Mouse (Mus musculus): ENCODE data around the gene Fam83g.

DNA sequence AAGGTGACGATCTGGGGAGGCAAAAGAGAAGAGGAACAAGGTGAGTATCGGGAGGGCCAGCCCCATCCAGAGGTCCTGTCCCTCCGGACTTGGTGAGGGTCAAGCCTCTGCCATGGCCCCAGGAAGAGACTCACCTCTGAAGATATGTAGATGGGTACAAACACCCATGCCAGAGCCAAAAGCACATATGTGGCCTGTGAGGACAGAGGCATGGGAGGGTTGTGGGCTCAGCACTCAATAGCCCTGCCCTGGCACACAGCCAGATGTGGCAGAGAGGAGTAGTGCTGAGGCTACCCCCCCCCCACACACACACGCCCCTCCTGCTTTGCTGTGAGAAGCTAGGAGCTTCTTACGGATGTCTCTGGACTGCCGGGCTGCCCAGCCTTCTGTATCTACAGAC is 31.2 kb downstream of the Fam83g start:
- no peak for TF ChIP-seq MAX (IDR thresholded peaks at IDR 0.05)
- TF ChIP-seq CTCF (IDR thresholded peaks at IDR 0.05; ENCODE audit: control insufficient read depth, insufficient read depth, insufficient read length) = no peak
- TF ChIP-seq USF1 (IDR thresholded peaks at IDR 0.05; ENCODE audit: low read depth) = no peak
- no peak for TF ChIP-seq MYOG (IDR thresholded peaks at IDR 0.05; ENCODE audit: control insufficient read depth, extremely low read depth, insufficient read length)
- no peak for TF ChIP-seq MYOD1 (IDR thresholded peaks at IDR 0.05; ENCODE audit: control insufficient read depth, insufficient read length, low read depth)
- TF ChIP-seq CEBPB (IDR thresholded peaks at IDR 0.05; ENCODE audit: low read depth) = no peak

Measured in C2C12 (cell line).